Mouse (Mus musculus) embryonic facial prominence, embryonic 12.5 days (tissue): ENCODE data around the gene Tead1. TPM values are rescaled to one million over a fixed set of nuclear protein-coding genes. Genes with fewer than 3 reads are reported as not detected.
A peak's percentile ranks its signal among the peaks of the same experiment; 100 is the strongest.

ENCODE experiments used
- ATAC-seq: fragments of 200-750 bp; cut with Nextera tagmentation; 2 replicates; pipeline ENCODE4 v1.8.0; 2017; ENCODE audit not compliant: insufficient number of reproducible peaks, insufficient read depth, low FRiP score, low TSS enrichment
- H3K27ac ChIP-seq: fragments of 300-500 bp; sonication (generic); 2 replicates; pipeline ENCODE4 v1.5.1; 2016; ENCODE audit warnings: mild to moderate bottlenecking
- H3K27me3 ChIP-seq: fragments of 300-500 bp; sonication (generic); 2 replicates; pipeline ENCODE4 v1.6.1; 2016; ENCODE audit warnings: mild to moderate bottlenecking, moderate library complexity
- H3K36me3 ChIP-seq: fragments of 300-500 bp; sonication (generic); 2 replicates; pipeline ENCODE4 v1.6.1; 2016; ENCODE audit warnings: mild to moderate bottlenecking
- H3K4me1 ChIP-seq: fragments of 300-500 bp; sonication (generic); 2 replicates; pipeline ENCODE4 v1.6.1; 2016
- H3K4me2 ChIP-seq: fragments of 300-500 bp; sonication (generic); replicated peaks from 2 replicates; pipeline ENCODE4 v1.6.1; 2016; ENCODE audit warnings: mild to moderate bottlenecking, moderate library complexity
- H3K4me3 ChIP-seq: fragments of 300-500 bp; sonication (generic); 2 replicates; pipeline ENCODE4 v1.5.1; 2016; ENCODE audit warnings: mild to moderate bottlenecking
- H3K9ac ChIP-seq: fragments of 300-500 bp; sonication (generic); 2 replicates; pipeline ENCODE4 v1.6.1; 2016; ENCODE audit warnings: mild to moderate bottlenecking, moderate library complexity
- H3K9me3 ChIP-seq: fragments of 300-500 bp; sonication (generic); 2 replicates; pipeline ENCODE4 v1.6.1; 2016; ENCODE audit warnings: mild to moderate bottlenecking, moderate library complexity
- WGBS: fragments of 180-500 bp; shearing (Covaris S2); methylation state at CpG from one replicate; pipeline ENCODE4 v1.1.7; 2016; 5-methylcytosine and 5-hydroxymethylcytosine counted together
- polyA plus RNA-seq: library from polyadenylated mRNA; unstranded; fragments of >200 nt; fragmentation: Nextera tagmentation; extraction: Ambion mirVana; gene quantifications from 2 replicates; pipeline ENCODE4 v1.2.1, GENCODE M21; 2016

Tead1 gene
- polyA plus RNA-seq, 1 experiment from 2014 or later: 32.8 TPM

- Histone ChIP-seq H3K9ac (no peak overlapping the region), H3K9me3 (no peaks in the 10 kb centered on the region), H3K4me3 (no peak overlapping the region), H3K27me3 (no peaks in the 10 kb centered on the region), H3K27ac (no peak overlapping the region), H3K4me1 (peaks cover 39% of the 10 kb centered on the region), H3K36me3 (peaks cover 8% of the 10 kb centered on the region; the same call in 1 of the 2 replicates), H3K4me2 (no peak overlapping the region)
- ATAC-seq: no peak
- 56% methylated on average over 2 of the region's 2 CpGs for WGBS
Measured at GRCm38 (mm10) chr7:112762870-112763269, 83.8 kb downstream of the Tead1 start.

- peaks cover 8% of the 10 kb centered on the region; the same call in 1 of the 2 replicates for H3K36me3 ChIP-seq
- no peak overlapping the region for H3K4me2 ChIP-seq
- no peaks in the 10 kb centered on the region for H3K9me3 ChIP-seq
- no peaks in the 10 kb centered on the region for H3K27me3 ChIP-seq
- H3K9ac ChIP-seq: no peak overlapping the region
- peaks cover 35% of the 10 kb centered on the region for H3K4me1 ChIP-seq
- H3K27ac ChIP-seq: no peak overlapping the region
- no peak overlapping the region for H3K4me3 ChIP-seq
- no peak for ATAC-seq
- 62% methylated on average over 3 of the region's 3 CpGs for WGBS
Measured at GRCm38 (mm10) chr7:112763513-112763912, 84.4 kb downstream of the Tead1 start.

- no peak overlapping the region for H3K4me3 ChIP-seq
- ATAC-seq: no peak
- no peak overlapping the region for H3K9ac ChIP-seq
- H3K4me2 ChIP-seq: no peak overlapping the region
- H3K4me1 ChIP-seq: peaks cover 44% of the 10 kb centered on the region
- no peak overlapping the region for H3K27ac ChIP-seq
- no peaks in the 10 kb centered on the region for H3K9me3 ChIP-seq
- H3K27me3 ChIP-seq: no peaks in the 10 kb centered on the region
- H3K36me3 ChIP-seq: peaks cover under 1% of the 10 kb centered on the region; the same call in 1 of the 2 replicates
- WGBS: 88% methylated on average over 4 of the region's 4 CpGs
Measured at GRCm38 (mm10) chr7:112764921-112765320, 85.8 kb downstream of the Tead1 start.

GRCm38 (mm10) chr7:112769866-112770265, 90.7 kb downstream of the Tead1 start:
- no peak overlapping the region for H3K9ac ChIP-seq
- 42% methylated on average over 2 of the region's 2 CpGs for WGBS
- no peak overlapping the region for H3K4me2 ChIP-seq
- no peaks in the 10 kb centered on the region for H3K27me3 ChIP-seq
- H3K4me3 ChIP-seq: no peak overlapping the region
- no peaks in the 10 kb centered on the region for H3K36me3 ChIP-seq
- no peaks in the 10 kb centered on the region for H3K9me3 ChIP-seq
- H3K27ac ChIP-seq: peak overlapping the region; percentile 69; the same call in 1 of the 2 replicates
- H3K4me1 ChIP-seq: peaks cover 35% of the 10 kb centered on the region
- ATAC-seq: no peak

- Histone ChIP-seq H3K4me3 (no peak overlapping the region), H3K27ac (no peak overlapping the region), H3K36me3 (no peaks in the 10 kb centered on the region), H3K4me2 (no peak overlapping the region), H3K4me1 (peaks cover 50% of the 10 kb centered on the region), H3K9ac (no peak overlapping the region), H3K9me3 (no peaks in the 10 kb centered on the region), H3K27me3 (no peaks in the 10 kb centered on the region)
- ATAC-seq: no peak
- WGBS: 82% methylated on average over 6 of the region's 6 CpGs
Measured at GRCm38 (mm10) chr7:112771461-112771860, 92.3 kb downstream of the Tead1 start.

- H3K9ac ChIP-seq: no peak overlapping the region
- peaks cover 52% of the 10 kb centered on the region for H3K4me1 ChIP-seq
- H3K36me3 ChIP-seq: no peaks in the 10 kb centered on the region
- 55% methylated on average over 6 of the region's 6 CpGs for WGBS
- no peaks in the 10 kb centered on the region for H3K9me3 ChIP-seq
- H3K4me3 ChIP-seq: no peak overlapping the region
- H3K4me2 ChIP-seq: no peak overlapping the region
- 0 out of 2 replicates have a peak overlapping the region, but pooled peaks have one; percentile 11 for H3K27ac ChIP-seq
- no peaks in the 10 kb centered on the region for H3K27me3 ChIP-seq
- ATAC-seq: no peak
Measured at GRCm38 (mm10) chr7:112772777-112773176, 93.7 kb downstream of the Tead1 start.

- peaks cover 52% of the 10 kb centered on the region for H3K4me1 ChIP-seq
- no peaks in the 10 kb centered on the region for H3K36me3 ChIP-seq
- no peaks in the 10 kb centered on the region for H3K9me3 ChIP-seq
- no peak overlapping the region for H3K4me2 ChIP-seq
- no peak for ATAC-seq
- no peak overlapping the region for H3K9ac ChIP-seq
- H3K27ac ChIP-seq: no peak overlapping the region
- H3K4me3 ChIP-seq: no peak overlapping the region
- H3K27me3 ChIP-seq: no peaks in the 10 kb centered on the region
- 93% methylated on average over 4 of the region's 4 CpGs for WGBS
Measured at GRCm38 (mm10) chr7:112773601-112774000, 94.5 kb downstream of the Tead1 start.

- Histone ChIP-seq H3K4me1 (peaks cover 47% of the 10 kb centered on the region), H3K36me3 (no peaks in the 10 kb centered on the region), H3K27ac (peak overlapping the region; percentile 18; the same call in 1 of the 2 replicates), H3K27me3 (no peaks in the 10 kb centered on the region), H3K4me3 (no peak overlapping the region), H3K9me3 (no peaks in the 10 kb centered on the region), H3K9ac (no peak overlapping the region), H3K4me2 (no peak overlapping the region)
- 0 out of 2 replicates have a peak, but pooled peaks have one; percentile 18 for ATAC-seq
- 30% methylated on average over 5 of the region's 5 CpGs for WGBS
Measured at GRCm38 (mm10) chr7:112775816-112776215, 96.7 kb downstream of the Tead1 start.

- H3K27me3 ChIP-seq: no peaks in the 10 kb centered on the region
- no peak overlapping the region for H3K9ac ChIP-seq
- peaks cover 42% of the 10 kb centered on the region for H3K4me1 ChIP-seq
- H3K4me3 ChIP-seq: no peak overlapping the region
- H3K9me3 ChIP-seq: no peaks in the 10 kb centered on the region
- 58% methylated on average over 5 of the region's 5 CpGs for whole genome bisulfite sequencing
- no peak for ATAC-seq
- no peaks in the 10 kb centered on the region for H3K36me3 ChIP-seq
- H3K4me2 ChIP-seq: no peak overlapping the region
- no peak overlapping the region for H3K27ac ChIP-seq
Measured at GRCm38 (mm10) chr7:112776670-112777069, 97.6 kb downstream of the Tead1 start.

GRCm38 (mm10) chr7:112779636-112780035, 100.5 kb downstream of the Tead1 start:
- H3K27ac ChIP-seq: peak overlapping the region; percentile 47
- H3K4me2 ChIP-seq: no peak overlapping the region
- peak; percentile 23; the same call in 1 of the 2 replicates for ATAC-seq
- H3K36me3 ChIP-seq: no peaks in the 10 kb centered on the region
- no peaks in the 10 kb centered on the region for H3K9me3 ChIP-seq
- no peaks in the 10 kb centered on the region for H3K27me3 ChIP-seq
- WGBS: 27% methylated on average over 6 of the region's 6 CpGs
- H3K4me1 ChIP-seq: peaks cover 29% of the 10 kb centered on the region
- H3K9ac ChIP-seq: no peak overlapping the region
- no peak overlapping the region for H3K4me3 ChIP-seq

- Histone ChIP-seq H3K27ac (no peak overlapping the region), H3K27me3 (no peaks in the 10 kb centered on the region), H3K9me3 (no peaks in the 10 kb centered on the region), H3K36me3 (no peaks in the 10 kb centered on the region), H3K4me1 (peaks cover 28% of the 10 kb centered on the region), H3K9ac (no peak overlapping the region), H3K4me2 (no peak overlapping the region), H3K4me3 (no peak overlapping the region)
- WGBS: 86% methylated on average over 6 of the region's 6 CpGs
- no peak for ATAC-seq
Measured at GRCm38 (mm10) chr7:112780910-112781309, 101.8 kb downstream of the Tead1 start.

- Histone ChIP-seq H3K9ac (no peak overlapping the region), H3K4me2 (no peak overlapping the region), H3K4me3 (no peak overlapping the region), H3K27ac (no peak overlapping the region), H3K4me1 (peaks cover 32% of the 10 kb centered on the region), H3K36me3 (no peaks in the 10 kb centered on the region), H3K9me3 (no peaks in the 10 kb centered on the region), H3K27me3 (no peaks in the 10 kb centered on the region)
- ATAC-seq: no peak
- 58% methylated on average over 8 of the region's 8 CpGs for WGBS
Measured at GRCm38 (mm10) chr7:112781987-112782386, 102.9 kb downstream of the Tead1 start.
